Comparison of ENCODE assay signal across 18 mouse cellular contexts in the genomic region with DNA sequence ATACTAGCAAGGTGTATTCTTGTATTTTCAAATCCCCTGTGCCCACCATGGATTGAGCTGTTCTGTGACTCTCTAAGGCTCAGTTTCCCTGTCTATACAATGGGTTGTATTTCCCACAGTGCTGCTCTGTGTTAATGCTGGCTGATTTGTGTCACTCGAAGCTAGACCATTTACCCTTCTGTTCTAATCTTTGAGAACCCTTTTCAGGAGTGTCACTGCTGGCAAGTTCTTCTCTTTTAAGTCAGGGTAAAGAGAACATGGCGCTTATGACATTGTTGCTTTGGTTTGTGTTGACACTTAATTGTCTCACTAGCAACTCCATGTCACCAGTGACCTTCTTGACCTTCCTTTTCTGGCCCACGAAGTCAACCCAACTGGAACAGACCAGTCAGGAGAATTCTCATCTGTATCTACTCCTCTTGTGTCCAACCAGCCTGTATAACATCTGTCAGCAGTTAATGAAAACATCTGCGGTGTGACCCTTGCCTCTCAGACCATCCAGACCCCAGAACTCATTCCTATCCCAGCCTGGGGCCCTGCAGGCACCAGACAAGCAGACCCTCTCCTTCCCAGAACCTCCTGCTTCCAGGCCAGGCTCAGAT. TPM values are rescaled to one million over a fixed set of nuclear protein-coding genes. Genes with fewer than 3 reads are reported as not detected.
DNase-seq lines count a peak whose midpoint lies in the region; ATAC-seq and TF ChIP-seq lines count a peak whose summit lies in the region.
"Had no signal": no experiment of that assay in that cellular context is flagged by ENCODE, and none has a peak within 500 bp of the region (broad histone marks: within the 10 kb centered on the region; RNA-seq: fewer than 3 reads in every experiment).

No protein-coding gene starts in this region.

- TF ChIP-seq POLR2A in lung, adult 2 months (IDR thresholded peaks at IDR 0.05; ENCODE audit: borderline replicate concordance, extremely low read depth, low read depth, low read length), result no peak

- H3K4me3 ChIP-seq in lung, embryonic 14.5 days (ENCODE audit: low read depth, low read length), result no peak overlapping the region
- H3K4me3 ChIP-seq in lung, adult 2 months (replicated peaks; ENCODE audit: extremely low read depth, low read depth, low read length), result no peak overlapping the region
- H3K4me3 ChIP-seq in limb, embryonic 10.5 days, result no peak overlapping the region
- H3K4me3 ChIP-seq: forebrain, embryonic 12.5 days; limb, embryonic 15.5 days; liver, embryonic 15.5 days; myocyte had no signal

- no peak overlapping the region for H3K4me2 ChIP-seq in lung, embryonic 14.5 days
- H3K4me2 ChIP-seq: forebrain, embryonic 12.5 days; limb, embryonic 15.5 days; liver, embryonic 15.5 days had no signal

- peaks cover 6% of the 10 kb centered on the region; the same call in 1 of the 2 replicates for H3K4me1 ChIP-seq in lung, embryonic 14.5 days (ENCODE audit: insufficient read depth)
- H3K4me1 ChIP-seq in lung, adult 2 months (ENCODE audit: control insufficient read depth, insufficient read depth, low read length), result no peaks in the 10 kb centered on the region
- H3K4me1 ChIP-seq in limb, embryonic 10.5 days, result peaks cover 11% of the 10 kb centered on the region
- H3K4me1 ChIP-seq: forebrain, embryonic 12.5 days; limb, embryonic 15.5 days; liver, embryonic 15.5 days had no signal

- peak overlapping the region; percentile 65; the same call in 1 of the 2 replicates for H3K27ac ChIP-seq in lung, embryonic 14.5 days (ENCODE audit: low read depth)
- H3K27ac ChIP-seq in limb, embryonic 10.5 days, result no peak overlapping the region
- H3K27ac ChIP-seq: forebrain, embryonic 12.5 days; kidney, postnatal 0 days; limb, embryonic 15.5 days; liver, embryonic 15.5 days had no signal

- DNase-seq in embryo, embryonic 10 days (ENCODE audit: low spot score), result peak; percentile 49
- no peak for DNase-seq in embryo, embryonic 11 days
- DNase-seq in lung, embryonic 14.5 days, result peak; percentile 75
- no peak for DNase-seq in lung, adult 2 months
- peak; percentile 42 for DNase-seq in limb, embryonic 10.5 days (ENCODE audit: low spot score)
- peak; percentile 27 to 69 for DNase-seq in lung, postnatal 4 days
- no peak for DNase-seq in spleen, adult 12 weeks (ENCODE audit: low spot score)
- DNase-seq: cerebellum, adult 9-11 months; gastrocnemius, postnatal 14 days; midbrain, embryonic 14.5 days; thymus, postnatal 14 days had no signal

- peak; percentile 78 for ATAC-seq in lung, embryonic 14.5 days (ENCODE audit: insufficient read depth)
- ATAC-seq in CD4-positive, CD25-positive, alpha-beta regulatory T cell, adult 4 months, result no peak
- ATAC-seq: Patski had no signal

- 36% methylated on average over 4 of the region's 4 CpGs for WGBS in lung, embryonic 14.5 days
- 56% methylated on average over 4 of the region's 4 CpGs for WGBS in lung, adult 2 months
- WGBS in limb, embryonic 10.5 days, result 36% methylated on average over 4 of the region's 4 CpGs

- H3K27me3 ChIP-seq in lung, embryonic 14.5 days (ENCODE audit: insufficient read depth, low read length), result no peaks in the 10 kb centered on the region
- no peaks in the 10 kb centered on the region for H3K27me3 ChIP-seq in limb, embryonic 10.5 days (ENCODE audit: low read depth, poor library complexity, severe bottlenecking)
- H3K27me3 ChIP-seq: forebrain, embryonic 12.5 days; limb, embryonic 15.5 days; liver, embryonic 15.5 days had no signal

- no peaks in the 10 kb centered on the region for H3K9me3 ChIP-seq in lung, embryonic 14.5 days (ENCODE audit: low read depth, low read length)
- H3K9me3 ChIP-seq in limb, embryonic 10.5 days (replicated peaks), result no peaks in the 10 kb centered on the region
- H3K9me3 ChIP-seq: forebrain, embryonic 12.5 days; limb, embryonic 15.5 days; liver, embryonic 15.5 days had no signal

- H3K9ac ChIP-seq in lung, embryonic 14.5 days, result no peak overlapping the region
- H3K9ac ChIP-seq: forebrain, embryonic 12.5 days; limb, embryonic 15.5 days; liver, embryonic 15.5 days had no signal

- TF ChIP-seq CTCF in lung, embryonic 14.5 days (IDR thresholded peaks at IDR 0.05; ENCODE audit: low read depth), result no peak
- TF ChIP-seq CTCF in lung, adult 2 months (IDR thresholded peaks at IDR 0.05; ENCODE audit: insufficient read depth, low read length), result no peak

- H3K36me3 ChIP-seq in lung, embryonic 14.5 days (ENCODE audit: insufficient read depth), result no peaks in the 10 kb centered on the region
- H3K36me3 ChIP-seq in limb, embryonic 10.5 days, result no peaks in the 10 kb centered on the region
- H3K36me3 ChIP-seq: forebrain, embryonic 12.5 days; limb, embryonic 15.5 days; liver, embryonic 15.5 days had no signal

RNA-seq across cellular contexts. Expression of gene Slc22a3, which starts 22.0 kb away (rescaled TPM):
- polyA plus RNA-seq in lung, embryonic 14.5 days (2014; fragmentation: Nextera tagmentation; extraction: Ambion mirVana), result 0.26 and 0.49 TPM in 2 replicates
- polyA plus RNA-seq in lung, adult 2 months (2012; rRNA removed), result 5.5 and 6.0 TPM in 2 replicates
- 0.04 TPM in 1 of 2 replicates, not detected in the other for polyA plus RNA-seq in limb, embryonic 10.5 days (2016; fragmentation: Nextera tagmentation; extraction: Ambion mirVana)
- polyA plus RNA-seq in CD4-positive, CD25-positive, alpha-beta regulatory T cell, adult 4 months (2017; shearing (Covaris generic)), result not detected
- polyA plus RNA-seq: forebrain, embryonic 12.5 days; myocyte; Patski had no signal

RNA-seq across cellular contexts. Expression of gene Slc22a2, which starts 54.4 kb away (rescaled TPM):
- not detected in 2 replicates for polyA plus RNA-seq in lung, embryonic 14.5 days (2014; fragmentation: Nextera tagmentation; extraction: Ambion mirVana)
- polyA plus RNA-seq in lung, adult 2 months (2012; rRNA removed), result 0.08 TPM in 1 of 2 replicates, not detected in the other
- not detected in 2 replicates for polyA plus RNA-seq in limb, embryonic 10.5 days (2016; fragmentation: Nextera tagmentation; extraction: Ambion mirVana)
- 1 to 10 TPM; 6.0 to 7.5 TPM for polyA plus RNA-seq in CD4-positive, CD25-positive, alpha-beta regulatory T cell, adult 4 months (2017; shearing (Covaris generic))
- polyA plus RNA-seq: forebrain, embryonic 12.5 days; limb, embryonic 15.5 days; liver, embryonic 15.5 days; myocyte; Patski had no signal

Comparison
In these comparisons a context has a peak if more than half of its experiments do, and no peak if none do; other contexts are left out.
1. DNase-seq: peak in embryo, embryonic 10 days (single experiment), lung, embryonic 14.5 days (single experiment), limb, embryonic 10.5 days (single experiment) and lung, postnatal 4 days (2 of 2); none in embryo, embryonic 11 days (single experiment), lung, adult 2 months (single experiment) and spleen, adult 12 weeks (single experiment).